Mouse (Mus musculus): ENCODE measurements around the gene Tuft1.

DNA sequence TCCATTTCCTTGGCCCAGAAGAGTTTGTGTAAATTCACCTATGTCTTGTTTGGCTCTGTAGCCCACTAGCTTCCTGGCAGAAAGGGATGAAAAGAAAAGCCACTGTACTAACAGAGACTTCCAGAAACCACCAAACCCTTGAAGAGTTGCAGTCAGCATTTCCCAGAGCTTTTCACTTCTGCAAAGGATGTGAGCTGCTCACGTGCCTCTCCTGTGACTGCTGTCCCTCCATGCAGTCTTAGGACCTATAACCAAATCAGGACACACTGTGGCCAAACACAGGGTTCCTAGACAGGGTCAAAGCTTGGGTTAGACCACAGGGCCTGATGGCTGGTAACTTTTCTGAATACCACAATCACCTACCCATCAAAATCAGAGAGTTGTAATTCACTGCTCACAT is 46.4 kb downstream of the Tuft1 start:
- TF ChIP-seq CTCF (IDR thresholded peaks at IDR 0.05) (no peak), EP300 (IDR thresholded peaks at IDR 0.05; ENCODE audit: insufficient read depth, low read depth, low read length) (no peak)

All from heart, adult 2 months (tissue).